Mouse (Mus musculus) midbrain, postnatal 0 days (tissue): ENCODE data around the gene Necap1. TPM values are rescaled to one million over a fixed set of nuclear protein-coding genes. Genes with fewer than 3 reads are reported as not detected.

Experiments
- ATAC-seq: fragments of 200-750 bp; cut with Nextera tagmentation; 2 replicates; pipeline ENCODE4 v1.8.0; 2017; ENCODE audit warnings: moderate number of reproducible peaks, mild to moderate bottlenecking, moderate TSS enrichment, moderate library complexity; ENCODE audit not compliant: low FRiP score
- DNase-seq: peaks from one replicate; pipeline ENCODE4 v3.0.0-alpha.2; 2015; ENCODE audit warnings: low spot score
- H3K27ac ChIP-seq: fragments of 300-500 bp; sonication (generic); 2 replicates; pipeline ENCODE4 v1.5.1; 2014; ENCODE audit warnings: low read depth, mild to moderate bottlenecking, low read length, mixed read lengths
- H3K27me3 ChIP-seq: fragments of 300-500 bp; sonication (generic); 2 replicates; pipeline ENCODE4 v1.6.1; 2014; ENCODE audit warnings: low read length, control low read depth, mixed read lengths; ENCODE audit not compliant: insufficient read depth
- H3K36me3 ChIP-seq: fragments of 300-500 bp; sonication (generic); 2 replicates; pipeline ENCODE4 v1.6.1; 2014; ENCODE audit warnings: low read length, control low read depth, mixed read lengths; ENCODE audit not compliant: insufficient read depth
- H3K4me1 ChIP-seq: fragments of 300-500 bp; sonication (generic); 2 replicates; pipeline ENCODE4 v1.6.1; 2014; ENCODE audit warnings: mild to moderate bottlenecking, control low read depth, antibody characterized with exemption, low read length, mixed read lengths; ENCODE audit not compliant: insufficient read depth
- H3K4me2 ChIP-seq: fragments of 300-500 bp; sonication (generic); 2 replicates; pipeline ENCODE4 v1.6.1; 2014; ENCODE audit warnings: low read depth, mild to moderate bottlenecking, low read length, mixed read lengths; ENCODE audit not compliant: poor library complexity, severe bottlenecking
- H3K4me3 ChIP-seq: fragments of 300-500 bp; sonication (generic); 2 replicates; pipeline ENCODE4 v1.5.1; 2014; ENCODE audit warnings: low read depth, mild to moderate bottlenecking, low read length, moderate library complexity
- H3K9ac ChIP-seq: fragments of 300-500 bp; sonication (generic); replicated peaks from 2 replicates; pipeline ENCODE4 v1.6.1; 2014; ENCODE audit warnings: mild to moderate bottlenecking, low read length, moderate library complexity, mixed read lengths; ENCODE audit not compliant: poor library complexity, severe bottlenecking
- H3K9me3 ChIP-seq: fragments of 300-500 bp; sonication (generic); 2 replicates; pipeline ENCODE4 v1.6.1; 2016; ENCODE audit warnings: low read length, control low read depth
- CTCF ChIP-seq: IDR thresholded peaks from 2 replicates; pipeline ENCODE4 v1.5.1; 2016; ENCODE audit warnings: antibody characterized with exemption, mild to moderate bottlenecking
- WGBS: fragments of 180-500 bp; shearing (Covaris S2); extraction: QIAGEN DNeasy Blood & Tissue Kit; methylation state at CpG from one replicate; pipeline ENCODE4 v1.1.7; 2014; 5-methylcytosine and 5-hydroxymethylcytosine counted together
- polyA plus RNA-seq: library from polyadenylated mRNA; unstranded; fragments of >200 nt; fragmentation: Nextera tagmentation; extraction: Ambion mirVana; gene quantifications from 2 replicates; pipeline ENCODE4 v1.2.1, GENCODE M21; 2015
- total RNA-seq: library from RNA; depleted of rRNA; stranded (reverse); fragments of >200 nt; gene quantifications from 2 replicates; pipeline ENCODE4 v1.2.3, GENCODE M21; 2014; rRNA removed

Necap1 gene
- total RNA-seq (145 and 146 TPM in 2 replicates), polyA plus RNA-seq (173 and 178 TPM in 2 replicates)

GRCm38 (mm10) chr6:122873871-122874719 is at the start of gene Necap1:
Necap1 (plus strand) TSS chr6:122874474.
- no peaks in the 10 kb centered on the region for H3K9me3 ChIP-seq
- 0 out of 2 replicates have a peak, but pooled peaks cover 4% of the 10 kb centered on the region for H3K4me1 ChIP-seq
- peak within 1 kb of the TSS; percentile 74 for H3K4me3 ChIP-seq
- peaks cover 9% of the 10 kb centered on the region for H3K36me3 ChIP-seq
- ATAC-seq, result peak; percentile 98
- peak; percentile 99 for DNase-seq
- H3K27ac ChIP-seq, result peak within 1 kb of the TSS; percentile 77
- peak within 1 kb of the TSS; percentile 53 for H3K4me2 ChIP-seq
- H3K27me3 ChIP-seq, result no peaks in the 10 kb centered on the region
- H3K9ac ChIP-seq, result peak within 1 kb of the TSS; percentile 81
- 8% methylated on average over 43 of the region's 43 CpGs for WGBS
- TF ChIP-seq CTCF, result peak; percentile 90

GRCm38 (mm10) chr6:122825166-122825565 is 49.1 kb upstream of the Necap1 start:
- no peak overlapping the region for H3K4me3 ChIP-seq
- 91% methylated on average over 9 of the region's 9 CpGs for WGBS

GRCm38 (mm10) chr6:122825923-122826742 is 48.1 kb upstream of the Necap1 start:
- TF ChIP-seq CTCF, result no peak
- ATAC-seq, result peak; percentile 64

More at GRCm38 (mm10) chr6:122825166-122825565, 49.1 kb upstream of the Necap1 start:
- Histone ChIP-seq H3K27ac (no peak overlapping the region), H3K27me3 (no peaks in the 10 kb centered on the region), H3K36me3 (peaks cover 4% of the 10 kb centered on the region), H3K9ac (no peak overlapping the region), H3K4me2 (no peak overlapping the region), H3K4me1 (peaks cover 19% of the 10 kb centered on the region), H3K9me3 (no peaks in the 10 kb centered on the region)
- TF ChIP-seq CTCF, result no peak
- DNase-seq, result no peak
- no peak for ATAC-seq

GRCm38 (mm10) chr6:122828086-122828485 is 46.2 kb upstream of the Necap1 start:
- TF ChIP-seq CTCF, result peak; percentile 58
- H3K36me3 ChIP-seq, result peaks cover 24% of the 10 kb centered on the region
- no peak overlapping the region for H3K9ac ChIP-seq
- no peak overlapping the region for H3K4me2 ChIP-seq
- no peaks in the 10 kb centered on the region for H3K9me3 ChIP-seq
- H3K4me3 ChIP-seq, result no peak overlapping the region
- no peaks in the 10 kb centered on the region for H3K27me3 ChIP-seq
- H3K4me1 ChIP-seq, result no peaks in the 10 kb centered on the region
- WGBS, result 50% methylated on average over 13 of the region's 13 CpGs
- DNase-seq (peak; percentile 24), ATAC-seq (no peak)
- no peak overlapping the region for H3K27ac ChIP-seq

More at GRCm38 (mm10) chr6:122825923-122826742, 48.1 kb upstream of the Necap1 start:
- Histone ChIP-seq H3K4me1 (peaks cover 12% of the 10 kb centered on the region; the same call in 1 of the 2 replicates), H3K27ac (peak overlapping the region; percentile 55), H3K4me2 (peak overlapping the region; percentile 83), H3K36me3 (peaks cover 9% of the 10 kb centered on the region), H3K4me3 (peak overlapping the region; percentile 45), H3K27me3 (no peaks in the 10 kb centered on the region), H3K9me3 (no peaks in the 10 kb centered on the region), H3K9ac (peak overlapping the region; percentile 72)
- DNase-seq, result peak; percentile 53
- 2% methylated on average over 28 of the region's 29 CpGs for WGBS

- Histone ChIP-seq H3K4me1 (no peaks in the 10 kb centered on the region), H3K36me3 (peaks cover 55% of the 10 kb centered on the region), H3K9me3 (no peaks in the 10 kb centered on the region), H3K27ac (no peak overlapping the region), H3K4me2 (no peak overlapping the region), H3K27me3 (no peaks in the 10 kb centered on the region), H3K9ac (no peak overlapping the region), H3K4me3 (no peak overlapping the region)
- DNase-seq (no peak), ATAC-seq (no peak)
- 87% methylated on average over 7 of the region's 7 CpGs for WGBS
- TF ChIP-seq CTCF, result no peak
These were observed 41.4 kb upstream of the Necap1 start for GRCm38 (mm10) chr6:122832880-122833279.
